Mouse (Mus musculus): ENCODE measurements around the gene Khk.

The Khk gene

GRCm38 (mm10) chr5:30969440-30969839 is 48.2 kb downstream of the Khk start:
- DNase-seq (ENCODE audit: low spot score in 2 of 2) = peak in 1 of 2 experiments; percentile 23

DNA sequence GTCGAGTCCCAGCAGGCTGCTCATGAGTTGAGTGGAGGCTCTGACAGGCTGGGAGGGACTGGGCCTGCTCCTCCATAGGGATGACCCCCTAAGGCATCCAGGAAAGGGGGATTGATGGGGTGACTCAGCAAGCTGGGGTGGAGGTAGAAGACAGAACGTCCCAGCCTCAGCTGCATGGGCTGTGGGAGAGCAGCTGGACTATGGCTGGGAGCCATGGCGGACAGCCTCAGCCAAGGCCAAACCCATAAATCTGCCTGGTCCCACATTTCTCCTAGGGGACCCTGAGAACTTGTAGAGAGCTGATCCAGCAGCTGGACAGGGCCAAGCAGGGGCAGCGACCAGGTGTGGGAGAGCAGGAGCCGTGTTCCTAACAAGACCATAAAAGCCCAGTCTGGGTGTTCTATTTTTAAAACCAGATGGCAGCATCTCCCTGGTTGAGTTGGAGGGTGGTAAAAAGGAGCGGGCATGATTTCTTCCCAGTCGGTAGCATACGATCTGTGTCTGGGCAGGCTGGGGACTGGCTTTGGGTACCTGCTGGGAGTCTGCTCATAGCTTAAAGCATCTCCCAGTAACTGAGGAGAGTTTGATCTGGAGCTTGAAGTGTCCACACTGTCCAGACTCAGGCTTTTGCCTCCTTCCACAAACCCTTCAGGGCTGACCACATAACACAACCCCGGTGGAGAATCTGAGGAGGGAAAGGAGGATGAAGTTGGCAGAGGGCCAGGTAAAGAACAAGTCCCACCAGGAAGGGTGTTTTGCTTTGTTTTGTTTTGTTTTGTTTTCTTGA is 53.8 kb downstream of the Khk start:
- peak; percentile 60 to 64 for DNase-seq (ENCODE audit: low spot score in 2 of 2)

All from heart, adult 9 months (tissue).